Mouse (Mus musculus): ENCODE measurements around the gene Amot.

DNA sequence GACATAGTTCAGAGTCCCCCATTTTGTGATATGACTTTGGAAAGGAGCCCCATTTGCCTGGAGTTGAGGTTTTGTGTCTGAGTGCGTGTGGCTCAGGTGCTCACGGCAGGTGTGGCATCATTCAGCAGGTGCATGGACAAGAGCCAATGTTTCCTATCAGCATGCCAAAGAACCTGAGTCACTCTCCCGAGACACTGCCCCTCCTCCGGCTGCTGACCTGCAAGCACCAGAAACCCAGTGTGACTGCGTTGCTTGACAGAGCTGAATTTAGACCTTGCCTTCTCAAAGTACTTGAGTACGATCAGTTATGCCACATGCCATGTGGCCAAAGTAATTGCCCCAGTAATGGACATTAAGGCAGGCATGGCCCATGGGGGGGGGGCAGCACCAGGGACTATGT is 7.5 kb downstream of the Amot start:
- TF ChIP-seq POLR2A (IDR thresholded peaks at IDR 0.05; ENCODE audit: extremely low read depth, insufficient read depth, low read length) (no peak), CTCF (IDR thresholded peaks at IDR 0.05; ENCODE audit: low read depth, low read length) (no peak)
